Mouse (Mus musculus) heart, adult 2 months (tissue): ENCODE measurements around the gene Rbm38. TPM values are rescaled to one million over a fixed set of nuclear protein-coding genes. Genes with fewer than 3 reads are reported as not detected.

Source experiments
- DNase-seq, 2 experiments: peaks; one replicate each; pipeline ENCODE4 v3.0.0; 2021
- H3K27ac ChIP-seq: fragments of 200-600 bp; 2 replicates; pipeline ENCODE4 v1.8.1; 2022
- H3K27me3 ChIP-seq: fragments of 200-500 bp; 2 replicates; pipeline ENCODE4 v1.6.1; 2012; ENCODE audit warnings: mild to moderate bottlenecking, low read length, inconsistent platforms, mixed read lengths; ENCODE audit not compliant: control insufficient read depth, insufficient read depth
- H3K36me3 ChIP-seq: fragments of 200-500 bp; 2 replicates; pipeline ENCODE4 v1.6.1; 2012; ENCODE audit warnings: low read length, inconsistent platforms; ENCODE audit not compliant: control insufficient read depth, insufficient read depth
- H3K4me1 ChIP-seq: fragments of 200-500 bp; 2 replicates; pipeline ENCODE4 v1.6.1; 2011; ENCODE audit warnings: low read length; ENCODE audit not compliant: control insufficient read depth, insufficient read depth
- H3K4me3 ChIP-seq: fragments of 200-600 bp; 2 replicates; pipeline ENCODE4 v1.8.1; 2022
- H3K79me2 ChIP-seq: fragments of 200-500 bp; replicated peaks from 2 replicates; pipeline ENCODE4 v1.6.1; 2012; ENCODE audit warnings: mild to moderate bottlenecking, inconsistent platforms, low read length, moderate library complexity, mixed read lengths; ENCODE audit not compliant: control insufficient read depth, insufficient read depth
- H3K9ac ChIP-seq: fragments of 200-500 bp; 2 replicates; pipeline ENCODE4 v1.6.1; 2012; ENCODE audit warnings: low read depth, mild to moderate bottlenecking, control low read depth, inconsistent platforms, low read length, mixed read lengths
- CTCF ChIP-seq: fragments of 200-600 bp; IDR thresholded peaks from 2 replicates; pipeline ENCODE4 v1.8.1; 2022; ENCODE audit warnings: antibody characterized with exemption, mild to moderate bottlenecking, moderate library complexity
- EP300 ChIP-seq: fragments of 200-500 bp; IDR thresholded peaks from 2 replicates; pipeline ENCODE4 v1.6.1; 2011; ENCODE audit warnings: low read depth, low read length, control low read depth; ENCODE audit not compliant: insufficient read depth
- POLR2A ChIP-seq: fragments of 200-500 bp; IDR thresholded peaks from 2 replicates; pipeline ENCODE4 v1.6.1; 2011; ENCODE audit warnings: mild to moderate bottlenecking, low read depth, low read length, control low read depth; ENCODE audit not compliant: insufficient read depth
- WGBS: fragments of 180-500 bp; shearing (Covaris S2); methylation state at CpG from one replicate; pipeline ENCODE4 v1.1.7; 2018; 5-methylcytosine and 5-hydroxymethylcytosine counted together
- intact Hi-C: fragments of 180-260 bp; cut with DNase I; formaldehyde crosslinking; loops from one replicate; pipeline ENCODE4 v1.15.1; 2025
- polyA plus RNA-seq: library from polyadenylated mRNA; depleted of rRNA; stranded (reverse); fragments of >200 nt; gene quantifications from 2 replicates; pipeline ENCODE4 v1.2.3, GENCODE M21; 2012
- total RNA-seq, 2 experiments: library from RNA; stranded (reverse); gene quantifications; 2 replicates each; pipeline ENCODE4 v1.2.3; 2021

Rbm38 gene
- total and polyA plus RNA-seq, 3 experiments = 173 to 529 (median 203) TPM

DNA sequence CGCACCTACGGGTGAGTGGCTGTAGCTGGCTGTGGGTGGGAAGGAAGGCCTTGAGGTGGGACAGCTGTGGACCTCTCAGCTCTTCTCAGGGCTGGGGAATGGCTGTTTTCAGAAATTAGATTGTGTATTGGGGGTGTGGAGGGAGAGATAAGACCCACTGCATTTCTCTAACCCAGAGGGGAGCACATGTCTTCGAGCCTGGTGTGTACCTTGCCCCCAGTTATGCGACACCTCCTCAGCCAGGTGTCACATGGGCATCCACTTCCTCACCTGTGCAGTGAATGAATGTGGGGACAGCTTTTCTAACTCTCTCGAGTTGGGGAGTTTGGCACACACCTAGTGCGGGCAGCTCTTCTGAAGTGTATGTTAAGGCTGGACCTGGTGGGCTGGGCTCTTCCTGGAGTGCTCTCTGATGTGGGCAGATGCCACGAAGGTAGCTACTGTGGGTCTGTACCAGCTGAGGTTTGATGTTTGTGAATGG is 3.1 kb downstream of the Rbm38 start:
- Histone ChIP-seq H3K9ac (peak overlapping the region; percentile 77), H3K27me3 (no peaks in the 10 kb centered on the region), H3K27ac (peak overlapping the region; percentile 94), H3K79me2 (no peaks in the 10 kb centered on the region; the same call in 1 of the 2 replicates), H3K36me3 (peaks cover 2% of the 10 kb centered on the region; the same call in 1 of the 2 replicates), H3K4me3 (peak overlapping the region; percentile 96), H3K4me1 (peaks cover 16% of the 10 kb centered on the region)
- intact Hi-C loops = loop anchor here (2.0 kb wide), 1 partner anchor 57 kb away; no protein-coding TSS in a partner anchor
- 68% methylated on average over 7 of the region's 7 CpGs for WGBS
- peak in 1 of 2 experiments; percentile 8 for DNase-seq
- TF ChIP-seq POLR2A = no peak
- no peak for TF ChIP-seq CTCF
- TF ChIP-seq EP300 = no peak; the same call in 1 of the 2 replicates

DNA sequence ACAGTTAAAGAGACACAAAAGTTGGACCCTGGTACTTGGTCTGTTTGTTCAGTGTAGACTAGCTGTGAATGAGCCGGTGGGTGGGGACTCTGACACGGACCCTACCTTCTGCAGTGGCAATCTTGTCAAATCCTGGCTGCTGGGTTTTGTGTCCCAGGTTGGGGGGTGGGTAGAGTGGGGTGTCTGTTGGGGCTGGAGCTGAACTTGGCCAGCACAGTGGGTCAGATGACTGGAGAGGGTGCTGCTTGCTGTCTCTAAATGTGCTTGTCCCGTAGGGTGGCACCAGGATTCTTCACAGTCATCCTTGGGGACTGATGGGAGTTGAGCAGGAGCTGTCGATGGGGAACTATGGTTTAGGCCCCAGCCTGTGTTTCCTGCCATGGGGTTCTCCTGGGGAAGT is 3.7 kb downstream of the Rbm38 start:
- DNase-seq = peak in 1 of 2 experiments; percentile 17
- H3K27ac ChIP-seq = peak overlapping the region; percentile 94

DNA sequence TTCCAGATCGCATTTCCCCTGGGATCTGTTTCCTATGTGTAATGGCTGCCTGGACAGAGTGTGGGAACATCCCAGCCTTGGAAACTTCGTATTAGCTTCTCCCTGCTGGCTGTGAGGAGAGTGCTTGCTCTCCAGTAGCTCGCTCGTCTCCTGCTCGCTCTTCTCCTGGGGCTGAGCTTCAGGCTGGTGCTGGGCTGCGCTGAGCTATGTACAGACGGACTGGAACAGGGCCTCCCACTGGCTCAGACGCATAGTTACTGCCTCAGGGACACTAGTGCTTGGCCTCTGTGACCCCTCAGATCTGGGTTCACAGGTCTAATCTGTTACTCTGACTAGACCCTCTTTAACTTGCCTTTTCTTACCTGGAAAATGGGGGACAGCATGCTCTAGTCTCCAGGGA is 4.1 kb downstream of the Rbm38 start:
- no peak for TF ChIP-seq POLR2A
- TF ChIP-seq CTCF = no peak
- no peak for TF ChIP-seq EP300
- WGBS = 60% methylated on average over 8 of the region's 8 CpGs
- H3K27ac ChIP-seq = peak overlapping the region; percentile 94
- no peaks in the 10 kb centered on the region; the same call in 1 of the 2 replicates for H3K79me2 ChIP-seq
- DNase-seq = peak in 1 of 2 experiments; percentile 6
- H3K27me3 ChIP-seq = no peaks in the 10 kb centered on the region
- H3K4me1 ChIP-seq = peaks cover 16% of the 10 kb centered on the region; the same call in 1 of the 2 replicates
- peak overlapping the region; percentile 57 for H3K9ac ChIP-seq
- intact Hi-C loops = loop anchor here (2.0 kb wide), 1 partner anchor 20 kb away; no protein-coding TSS in a partner anchor
- H3K4me3 ChIP-seq = peak overlapping the region; percentile 96
- H3K36me3 ChIP-seq = peaks cover 2% of the 10 kb centered on the region; the same call in 1 of the 2 replicates

More for the DNA sequence above, 3.7 kb downstream of the Rbm38 start:
- Histone ChIP-seq H3K9ac (peak overlapping the region; percentile 77), H3K27me3 (no peaks in the 10 kb centered on the region), H3K36me3 (peaks cover 2% of the 10 kb centered on the region; the same call in 1 of the 2 replicates), H3K4me3 (peak overlapping the region; percentile 96), H3K4me1 (peaks cover 18% of the 10 kb centered on the region), H3K79me2 (no peaks in the 10 kb centered on the region; the same call in 1 of the 2 replicates)
- 50% methylated on average over 4 of the region's 4 CpGs for WGBS
- intact Hi-C loops = loop anchor here (2.0 kb wide), 2 partner anchors 21 to 57 kb away; no protein-coding TSS in a partner anchor
- TF ChIP-seq CTCF (no peak), POLR2A (no peak; the same call in 1 of the 2 replicates), EP300 (no peak)

DNA sequence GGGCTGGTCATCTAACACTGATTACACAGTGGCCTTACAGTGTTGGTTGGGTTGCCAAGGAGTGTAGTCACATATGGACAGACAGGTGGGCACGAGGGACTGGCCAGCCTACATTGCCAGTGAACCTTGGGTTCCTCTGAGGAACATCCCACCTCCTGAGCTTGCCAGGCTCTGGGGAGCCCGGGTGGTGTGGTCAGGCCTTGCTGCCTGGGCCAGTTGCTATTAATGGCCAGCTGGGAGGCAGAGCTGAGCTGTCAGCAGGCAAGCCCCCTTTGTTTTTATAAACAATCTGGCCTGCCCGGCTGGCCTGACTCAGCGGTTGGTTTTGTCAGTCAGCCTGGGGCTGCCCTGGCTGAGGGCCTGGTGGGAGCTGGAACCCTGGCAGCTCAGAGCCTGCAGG is 4.6 kb downstream of the Rbm38 start:
- no peaks in the 10 kb centered on the region for H3K27me3 ChIP-seq
- peak overlapping the region; percentile 57 for H3K9ac ChIP-seq
- no peaks in the 10 kb centered on the region; the same call in 1 of the 2 replicates for H3K79me2 ChIP-seq
- peaks cover 14% of the 10 kb centered on the region; the same call in 1 of the 2 replicates for H3K4me1 ChIP-seq
- peak in 1 of 2 experiments; percentile 66 for DNase-seq
- H3K36me3 ChIP-seq = peaks cover 2% of the 10 kb centered on the region; the same call in 1 of the 2 replicates
- peak; percentile 33; the same call in 1 of the 2 replicates for TF ChIP-seq POLR2A
- no peak for TF ChIP-seq CTCF
- intact Hi-C loops = loop anchor here (2.0 kb wide), 1 partner anchor 20 kb away; no protein-coding TSS in a partner anchor
- peak overlapping the region; percentile 94 for H3K27ac ChIP-seq
- peak overlapping the region; percentile 96 for H3K4me3 ChIP-seq
- 32% methylated on average over 4 of the region's 4 CpGs for WGBS

DNA sequence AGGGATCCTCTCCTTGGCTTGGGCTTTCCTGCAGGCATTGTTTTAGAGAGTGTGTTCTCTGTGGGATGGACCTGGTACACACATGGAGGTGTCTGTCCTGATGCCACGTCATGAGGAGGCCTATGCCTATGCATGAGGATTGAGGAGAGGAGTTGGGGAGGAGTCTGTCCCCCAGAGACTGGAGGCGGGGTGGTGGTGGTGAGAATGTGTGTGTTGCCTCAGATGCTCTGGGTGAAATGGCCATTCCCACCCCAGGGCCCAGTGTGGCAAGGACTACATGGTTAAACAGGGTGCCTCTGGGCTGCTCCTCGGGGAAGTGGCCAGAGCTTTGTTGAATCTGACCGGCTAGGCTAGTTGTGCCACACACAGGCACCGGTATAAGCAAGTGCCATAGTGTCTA is 6.0 kb downstream of the Rbm38 start:
- Histone ChIP-seq H3K36me3 (peaks cover 2% of the 10 kb centered on the region; the same call in 1 of the 2 replicates), H3K4me3 (no peak overlapping the region; the same call in 1 of the 2 replicates), H3K79me2 (no peaks in the 10 kb centered on the region; the same call in 1 of the 2 replicates), H3K27ac (peak overlapping the region; percentile 15; the same call in 1 of the 2 replicates), H3K27me3 (no peaks in the 10 kb centered on the region), H3K4me1 (peaks cover 15% of the 10 kb centered on the region; the same call in 1 of the 2 replicates), H3K9ac (peak overlapping the region; percentile 17; the same call in 1 of the 2 replicates)
- intact Hi-C loops = no loop called here
- 48% methylated on average over 5 of the region's 5 CpGs for WGBS
- TF ChIP-seq EP300 = no peak
- TF ChIP-seq CTCF = no peak
- no peak for TF ChIP-seq POLR2A
- no peak for DNase-seq

DNA sequence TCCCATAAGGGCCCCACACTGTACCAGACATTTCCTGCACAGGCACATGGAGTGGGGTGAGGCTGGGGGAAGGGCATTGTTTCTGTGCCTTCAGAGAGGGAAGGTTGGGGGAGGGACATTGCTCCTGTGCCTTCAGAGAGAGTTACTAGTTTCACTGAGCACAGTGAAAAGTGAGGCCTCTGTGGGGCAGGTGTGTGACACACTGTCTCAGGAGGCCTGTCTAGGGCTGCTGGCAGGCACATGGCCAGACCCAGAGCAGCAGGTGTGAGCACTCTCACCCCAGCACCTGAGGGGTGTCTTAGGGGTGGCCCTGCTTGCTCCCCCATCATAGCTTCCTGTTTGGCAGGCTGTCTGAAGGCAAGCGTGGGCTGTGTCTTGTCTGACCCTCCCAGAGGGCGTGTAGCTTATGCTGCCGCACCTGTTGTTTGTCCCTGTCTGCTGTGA is 6.4 kb downstream of the Rbm38 start:
- Histone ChIP-seq H3K27me3 (no peaks in the 10 kb centered on the region), H3K4me3 (no peak overlapping the region), H3K4me1 (peaks cover 15% of the 10 kb centered on the region; the same call in 1 of the 2 replicates), H3K79me2 (no peaks in the 10 kb centered on the region; the same call in 1 of the 2 replicates), H3K9ac (peak overlapping the region; percentile 11; the same call in 1 of the 2 replicates), H3K36me3 (peaks cover 2% of the 10 kb centered on the region; the same call in 1 of the 2 replicates), H3K27ac (peak overlapping the region; percentile 15; the same call in 1 of the 2 replicates)
- WGBS = 31% methylated on average over 3 of the region's 3 CpGs
- peak in 1 of 2 experiments; percentile 55 for DNase-seq
- TF ChIP-seq EP300 = no peak
- TF ChIP-seq CTCF = no peak
- 0 out of 2 replicates have a peak, but pooled peaks have one; percentile 13 for TF ChIP-seq POLR2A
- intact Hi-C loops = no loop called here
